8 mouse cellular contexts compared by ENCODE assay signal in the genomic region with DNA sequence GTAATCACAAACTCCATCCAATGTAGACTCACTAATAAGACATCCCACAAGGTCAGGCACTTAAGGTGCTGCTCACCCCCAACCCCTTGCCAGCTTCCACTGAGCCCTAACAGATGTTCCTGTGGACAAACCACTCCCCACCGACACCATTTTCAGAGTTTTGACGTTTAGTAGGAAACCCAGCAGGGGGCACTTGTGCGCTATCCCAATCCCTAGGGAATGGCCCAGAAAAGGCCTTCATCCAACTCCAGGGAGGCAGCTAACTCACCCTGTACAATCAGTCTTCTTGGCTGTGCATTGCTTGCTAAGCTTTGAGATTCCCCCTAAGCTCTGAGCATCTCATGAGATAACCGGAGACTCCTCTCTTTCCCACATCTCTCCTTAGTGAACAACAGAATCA.
DNase-seq lines count a peak whose midpoint lies in the region; ATAC-seq and TF ChIP-seq lines count a peak whose summit lies in the region.

No protein-coding gene starts in this region.

- WGBS in kidney, embryonic 16.5 days = 44% methylated on average over 4 of the region's 4 CpGs
- WGBS in forebrain, embryonic 13.5 days = 55% methylated on average over 4 of the region's 4 CpGs

- no peak overlapping the region for H3K27ac ChIP-seq in left cerebral cortex, adult 2 months
- H3K27ac ChIP-seq in kidney, embryonic 16.5 days (ENCODE audit: low read length) = no peak overlapping the region
- no peak overlapping the region for H3K27ac ChIP-seq in forebrain, embryonic 13.5 days

- intact Hi-C loops in left cerebral cortex, adult 2 months (cut with DNase I) = loop anchor here (5.0 to 10.0 kb wide), 3 partner anchors 93 to 411 kb away; a partner anchor contains a TSS
- intact Hi-C loops in gastrocnemius, postnatal 14 days (cut with DNase I; ENCODE audit: low total_unique reads) = no loop called here
- intact Hi-C loops in heart, postnatal 14 days (cut with DNase I) = no loop called here

- no peak overlapping the region for H3K9ac ChIP-seq in kidney, embryonic 16.5 days (replicated peaks; ENCODE audit: low read length)
- H3K9ac ChIP-seq in forebrain, embryonic 13.5 days = no peak overlapping the region

- H3K9me3 ChIP-seq in kidney, embryonic 16.5 days (ENCODE audit: low read length) = no peaks in the 10 kb centered on the region
- no peaks in the 10 kb centered on the region for H3K9me3 ChIP-seq in forebrain, embryonic 13.5 days (replicated peaks)

- H3K4me1 ChIP-seq in kidney, embryonic 16.5 days (ENCODE audit: insufficient read depth, low read length) = no peaks in the 10 kb centered on the region
- peaks cover 14% of the 10 kb centered on the region for H3K4me1 ChIP-seq in forebrain, embryonic 13.5 days

- peak; percentile 58 for TF ChIP-seq CTCF in left cerebral cortex, adult 2 months (IDR thresholded peaks at IDR 0.05)

- peak; percentile 48 to 65 for DNase-seq in left cerebral cortex, adult 2 months (ENCODE audit: extremely low spot score in 1 of 2, low spot score in 2 of 2)
- no peak for DNase-seq in left cerebral cortex, adult 11 months (ENCODE audit: low spot score)
- peak; percentile 29 for DNase-seq in adrenal gland, postnatal 14 days
- peak; percentile 71 for DNase-seq in retina, embryonic 14.5 days (ENCODE audit: low spot score)
- DNase-seq in gastrocnemius, postnatal 14 days = no peak
- DNase-seq in heart, postnatal 14 days = no peak

- H3K4me2 ChIP-seq in kidney, embryonic 16.5 days (replicated peaks; ENCODE audit: low read depth, low read length) = no peak overlapping the region
- no peak overlapping the region for H3K4me2 ChIP-seq in forebrain, embryonic 13.5 days

- ATAC-seq in kidney, embryonic 16.5 days (ENCODE audit: low FRiP score, low TSS enrichment) = peak; percentile 31; the same call in 1 of the 2 replicates
- no peak for ATAC-seq in forebrain, embryonic 13.5 days

- no peaks in the 10 kb centered on the region for H3K36me3 ChIP-seq in kidney, embryonic 16.5 days (ENCODE audit: insufficient read depth, low read length)
- H3K36me3 ChIP-seq in forebrain, embryonic 13.5 days (ENCODE audit: poor library complexity, severe bottlenecking) = no peaks in the 10 kb centered on the region

- no peak overlapping the region for H3K4me3 ChIP-seq in left cerebral cortex, adult 2 months
- H3K4me3 ChIP-seq in kidney, embryonic 16.5 days (ENCODE audit: low read length) = no peak overlapping the region
- no peak overlapping the region for H3K4me3 ChIP-seq in forebrain, embryonic 13.5 days

- H3K27me3 ChIP-seq in kidney, embryonic 16.5 days (ENCODE audit: insufficient read depth, low read length) = no peaks in the 10 kb centered on the region
- no peaks in the 10 kb centered on the region for H3K27me3 ChIP-seq in forebrain, embryonic 13.5 days

Comparison
In these comparisons a context has a peak if more than half of its experiments do, and no peak if none do; other contexts are left out.
1. DNase-seq: peak in left cerebral cortex, adult 2 months (2 of 2), adrenal gland, postnatal 14 days (single experiment) and retina, embryonic 14.5 days (single experiment); none in left cerebral cortex, adult 11 months (single experiment), gastrocnemius, postnatal 14 days (single experiment) and heart, postnatal 14 days (0 of 2).